Mouse (Mus musculus) heart, postnatal 36 days (tissue): ENCODE results near the gene Ak1. TPM values are rescaled to one million over a fixed set of nuclear protein-coding genes. Genes with fewer than 3 reads are reported as not detected.

Experiments
- DNase-seq, 2 experiments: peaks; one replicate each; pipeline ENCODE4 v3.0.0; 2021 to 2022
- intact Hi-C: fragments of 180-260 bp; cut with DNase I; formaldehyde crosslinking; loops from one replicate; pipeline ENCODE4 v1.15.1; 2025
- total RNA-seq, 2 experiments: library from RNA; stranded (reverse); gene quantifications; 2 replicates each; pipeline ENCODE4 v1.2.3; 2021

Gene Ak1
- total RNA-seq, 2 experiments from 2014 or later, result 631 to 727 TPM

DNA sequence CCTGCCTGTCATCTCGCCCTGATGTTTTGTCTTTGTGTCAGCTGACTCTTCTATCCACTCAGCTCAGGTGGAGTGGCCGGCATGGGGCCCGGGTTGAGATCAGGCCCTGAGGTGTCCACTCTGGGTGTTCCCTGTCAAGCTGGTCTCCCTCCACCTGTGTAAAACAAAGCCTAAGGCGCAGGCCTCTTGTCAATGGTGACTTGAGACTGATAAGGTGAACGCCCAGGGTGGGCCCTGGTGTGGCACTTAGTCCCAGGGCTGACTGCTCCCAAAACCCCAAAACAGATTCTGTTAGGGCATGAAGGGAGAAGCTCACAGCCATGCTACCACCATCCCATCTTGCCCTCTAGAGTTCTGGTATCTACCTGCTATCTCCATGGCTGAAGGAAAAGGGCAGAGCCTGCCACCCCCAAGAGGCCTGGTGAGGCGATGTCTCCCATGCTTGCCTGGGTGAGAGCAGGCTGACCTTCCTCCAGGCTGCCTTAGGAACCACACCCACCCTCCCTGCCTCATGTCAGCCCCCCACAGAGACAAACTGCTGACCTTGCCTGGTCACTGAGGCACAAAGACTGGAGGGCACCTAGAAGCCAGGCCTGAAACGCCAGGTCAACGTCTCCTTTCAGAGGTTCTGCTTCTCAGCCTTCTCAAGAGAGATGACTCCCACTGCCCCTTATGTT lies 23.4 kb downstream of the Ak1 start:
- DNase-seq, result no peak
- intact Hi-C loops, result no loop called here

DNA sequence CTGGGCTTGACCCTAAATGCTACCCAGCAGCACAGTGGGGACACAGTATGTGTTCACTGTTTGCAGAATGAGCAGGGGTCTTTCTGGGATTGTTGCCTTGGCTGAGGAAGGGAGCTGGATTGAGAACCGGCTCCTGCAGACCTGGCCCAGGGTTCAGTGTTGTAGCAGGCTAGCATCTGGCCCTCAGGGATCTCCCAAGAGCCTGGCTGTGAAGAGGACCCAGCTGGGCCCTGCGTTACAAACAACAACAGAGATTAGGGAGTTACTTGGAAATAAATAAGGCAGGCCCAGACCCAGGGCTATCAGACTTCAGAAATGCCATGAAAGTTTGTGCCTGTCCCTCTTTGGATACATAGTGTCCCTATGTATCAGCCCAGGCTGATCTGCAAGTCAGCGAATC lies 24.1 kb downstream of the Ak1 start:
- no peak for DNase-seq
- intact Hi-C loops, result loop anchor here (1.0 kb wide), 1 partner anchor 11 kb away; no protein-coding TSS in a partner anchor

DNA sequence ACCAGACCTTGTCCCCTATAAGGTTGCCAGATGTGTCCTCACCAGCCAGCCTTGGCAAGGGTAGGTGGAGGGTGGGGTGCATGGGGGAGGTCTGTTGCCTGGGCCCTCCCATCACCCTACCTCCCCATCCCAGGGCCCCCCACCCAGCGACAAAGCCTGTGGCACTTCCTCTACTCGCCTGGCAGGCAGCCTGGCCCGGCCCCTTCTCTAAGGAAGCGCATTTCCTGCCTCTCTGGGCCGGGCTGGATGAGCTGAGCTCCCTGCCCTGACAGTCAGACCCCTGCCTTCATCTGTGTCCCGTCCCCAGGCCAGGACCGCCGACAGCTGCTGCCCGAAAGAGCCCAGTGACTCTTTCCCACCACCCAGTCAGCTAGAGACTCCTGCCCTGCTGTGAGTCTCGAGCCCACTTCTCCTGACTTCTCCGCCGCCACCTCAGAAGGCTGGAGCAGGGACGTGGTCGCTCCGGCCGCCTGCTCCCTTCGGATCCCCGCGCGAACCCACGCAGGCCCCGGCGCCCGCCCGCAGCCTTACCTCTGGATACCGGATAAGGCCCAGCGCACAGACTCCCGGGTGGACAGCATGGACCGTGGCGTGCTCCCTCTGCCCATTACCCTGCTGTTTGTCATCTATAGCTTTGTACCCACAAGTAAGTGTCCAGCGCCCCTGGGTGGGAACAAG lies 25.0 kb downstream of the Ak1 start, which contains the start of gene Eng:
Gene Eng (plus strand): TSS at position 217 of the 678 bp plus-strand sequence.
- intact Hi-C loops, result loop anchor here (1.0 kb wide), 1 partner anchor 12 kb away; no protein-coding TSS in a partner anchor
- DNase-seq, result peak; percentile 85

DNA sequence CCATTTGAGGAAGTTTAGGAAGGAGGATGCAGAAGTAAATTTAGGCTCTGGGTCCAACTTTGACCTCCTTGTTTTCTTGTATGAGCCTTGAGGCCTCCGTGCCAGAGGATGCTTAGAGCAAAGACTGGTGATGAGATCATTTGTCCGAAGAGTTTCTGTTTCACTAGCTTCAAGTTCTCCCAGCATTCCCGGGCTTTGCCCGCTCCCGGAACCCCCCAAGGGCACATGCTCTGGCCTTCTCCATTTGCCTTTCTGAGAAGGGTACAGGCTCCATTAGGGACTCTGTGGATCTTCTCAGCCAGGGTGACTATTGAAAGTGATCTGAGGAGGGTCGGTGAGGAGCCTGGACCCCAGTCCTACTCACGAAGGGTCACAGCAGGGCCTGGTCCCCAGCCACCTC lies 25.8 kb downstream of the Ak1 start:
- intact Hi-C loops, result no loop called here
- peak in 1 of 2 experiments; percentile 56 for DNase-seq

DNA sequence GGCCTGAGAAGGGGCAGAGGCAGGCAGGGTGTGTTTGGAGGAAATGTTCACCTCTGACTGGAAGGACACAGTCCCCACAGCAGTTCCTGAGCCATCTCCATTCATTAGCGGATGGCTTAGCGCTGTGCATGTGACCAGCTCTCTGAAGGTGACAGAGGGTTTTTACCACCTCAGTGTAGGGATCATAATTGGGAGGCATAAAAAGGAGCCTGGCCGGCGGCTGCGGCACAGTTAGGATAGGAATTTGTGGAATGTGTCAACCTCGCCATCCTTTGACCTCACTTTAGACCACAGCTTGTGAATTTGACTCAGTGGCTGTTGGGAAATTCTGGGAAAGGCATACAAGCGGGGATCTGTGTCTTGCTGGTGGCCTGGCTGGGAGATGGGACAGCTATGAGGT lies 32.2 kb downstream of the Ak1 start:
- intact Hi-C loops, result loop anchor here (2.0 kb wide), 1 partner anchor 21 kb away; no protein-coding TSS in a partner anchor
- no peak for DNase-seq

DNA sequence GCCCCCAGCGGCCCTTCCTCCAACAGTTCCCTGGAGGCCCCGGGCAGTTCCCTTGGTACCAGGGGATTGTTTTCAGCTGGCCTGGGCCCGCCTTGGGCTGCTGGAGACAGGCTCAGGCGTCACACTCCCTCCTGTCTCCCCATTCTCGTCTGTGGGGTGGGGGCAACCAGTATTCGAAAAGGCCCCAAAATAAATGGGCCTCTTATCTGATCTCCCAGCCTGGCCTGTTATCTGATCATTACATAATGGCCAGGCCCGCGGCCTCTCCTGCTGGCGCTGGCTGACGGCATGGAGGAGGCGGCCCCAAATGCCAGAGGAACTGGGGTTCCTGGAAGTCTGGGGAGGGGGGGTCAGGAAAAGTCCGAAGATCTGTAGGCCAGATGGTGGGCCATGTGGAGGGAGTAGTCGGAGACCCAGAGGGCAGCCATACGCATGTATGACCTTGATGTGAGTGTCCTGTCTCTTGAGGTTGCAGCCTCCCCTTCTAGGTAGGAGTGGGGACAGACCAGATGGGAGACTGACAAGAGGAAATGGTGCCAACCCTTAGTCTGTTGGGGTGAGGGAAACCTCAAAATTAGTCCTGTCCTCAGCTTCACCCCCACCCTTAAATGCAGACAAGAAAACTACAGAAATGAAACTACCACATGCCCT lies 33.3 kb downstream of the Ak1 start:
- intact Hi-C loops, result loop anchor here (2.0 kb wide), 1 partner anchor 22 kb away; no protein-coding TSS in a partner anchor
- no peak for DNase-seq

DNA sequence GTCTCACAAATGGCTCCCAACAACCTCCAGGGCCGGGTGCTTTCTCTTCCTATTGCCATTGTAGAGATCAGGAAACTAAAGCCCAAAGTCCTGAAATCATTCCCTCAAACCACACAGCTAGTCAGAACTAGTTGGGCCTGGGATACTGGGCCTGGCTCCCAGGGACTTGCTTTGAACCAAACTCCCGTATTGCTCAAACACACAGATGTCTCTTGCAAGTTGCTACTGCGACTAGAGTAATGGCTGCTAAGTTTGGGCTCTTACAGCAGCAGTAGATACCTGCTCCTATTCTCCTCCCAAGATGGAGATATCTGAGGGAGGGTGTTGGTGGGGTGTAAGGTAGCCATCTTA lies 33.8 kb downstream of the Ak1 start:
- intact Hi-C loops, result loop anchor here (2.0 kb wide), 1 partner anchor 23 kb away; no protein-coding TSS in a partner anchor
- no peak for DNase-seq

DNA sequence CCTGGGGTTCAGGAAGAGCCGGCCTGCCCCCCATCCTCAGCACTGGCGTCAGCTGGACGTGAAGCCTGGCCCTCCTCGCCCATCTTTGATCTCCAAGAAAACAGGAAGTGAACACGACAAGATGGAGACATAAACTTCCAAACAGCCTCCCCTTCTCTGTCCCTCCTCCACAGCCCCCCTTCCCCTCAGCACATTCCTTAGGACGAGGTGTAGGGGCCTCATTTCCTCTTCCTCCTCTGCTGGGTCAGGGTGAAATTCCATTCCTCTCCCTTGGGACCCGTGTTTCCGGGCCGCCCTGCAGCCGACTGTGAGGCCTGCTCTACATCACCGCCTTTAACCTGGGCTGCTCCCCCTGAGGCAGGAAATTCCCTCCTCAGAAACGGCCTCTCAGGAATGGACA lies 34.3 kb downstream of the Ak1 start:
- DNase-seq, result peak; percentile 76
- intact Hi-C loops, result loop anchor here (2.0 kb wide), 1 partner anchor 23 kb away; no protein-coding TSS in a partner anchor

DNA sequence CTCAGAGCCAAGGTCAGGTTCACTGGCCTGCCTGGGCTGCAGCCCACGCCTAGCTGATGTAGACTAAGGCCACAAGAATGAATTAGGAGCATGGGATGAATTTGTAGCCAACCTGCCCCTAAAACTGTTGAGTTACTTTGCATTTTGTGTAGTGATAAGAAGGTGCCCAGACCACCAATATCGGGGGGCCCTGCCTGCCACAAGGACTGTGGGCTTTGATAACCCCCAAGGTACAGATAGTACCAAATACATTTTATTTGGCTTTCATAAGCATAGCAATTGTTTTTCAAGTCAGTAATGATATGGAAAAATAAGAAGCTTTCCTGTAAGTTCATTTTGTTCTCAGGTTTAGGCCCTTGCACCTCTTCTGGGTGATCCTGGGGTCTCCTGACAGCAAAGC lies 37.3 kb downstream of the Ak1 start:
- intact Hi-C loops, result no loop called here
- no peak for DNase-seq

DNA sequence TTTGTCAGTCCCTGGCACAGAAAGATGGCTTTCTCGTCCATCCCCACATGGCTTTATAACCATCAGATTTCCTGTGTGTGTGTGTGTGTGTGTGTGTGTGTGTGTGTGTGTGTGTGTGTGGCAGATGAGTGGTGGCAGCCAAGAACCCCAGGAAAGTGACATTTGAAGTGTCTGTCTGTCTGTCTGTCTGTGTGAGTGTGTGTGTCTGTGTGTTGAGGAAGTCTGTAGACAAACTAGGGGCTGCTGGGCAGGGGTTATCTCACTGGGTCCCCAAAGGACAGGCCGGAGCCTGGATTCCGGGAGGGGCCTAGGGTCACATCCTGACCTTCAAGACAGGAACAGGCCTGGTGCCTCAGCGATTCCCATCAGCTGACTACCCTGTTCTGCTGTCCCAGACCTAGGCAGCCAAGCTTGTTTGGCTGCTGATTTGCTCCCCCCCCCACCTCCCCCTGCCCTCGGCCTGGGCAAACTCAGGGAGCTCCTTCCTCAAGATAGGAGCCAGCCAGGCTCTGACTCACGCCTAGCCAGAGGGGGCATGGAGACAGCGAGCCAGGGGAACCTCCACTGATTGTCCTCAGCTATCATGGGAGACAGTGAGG lies 40.0 kb downstream of the Ak1 start:
- intact Hi-C loops, result no loop called here
- peak; percentile 53 to 60 for DNase-seq

DNA sequence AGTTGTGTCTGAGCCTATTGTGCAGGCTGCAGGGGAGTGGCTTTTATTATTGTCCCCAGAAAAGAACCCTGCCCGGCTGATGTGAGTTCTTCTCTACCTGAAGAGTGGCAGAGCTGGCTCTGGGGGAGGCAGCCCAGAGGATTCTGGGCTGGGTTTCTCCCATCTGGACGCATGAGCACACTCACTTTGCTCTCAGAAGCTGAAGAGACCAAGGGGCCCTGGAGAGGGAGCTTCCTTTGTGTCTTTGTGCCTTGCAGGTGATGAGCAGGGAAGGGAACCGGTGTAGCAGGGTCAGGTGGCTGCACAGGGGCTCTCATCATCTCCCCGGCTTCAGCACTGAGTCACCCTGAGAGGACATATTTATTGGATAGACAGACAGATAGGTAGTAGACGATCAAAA lies 40.7 kb downstream of the Ak1 start:
- intact Hi-C loops, result no loop called here

DNA sequence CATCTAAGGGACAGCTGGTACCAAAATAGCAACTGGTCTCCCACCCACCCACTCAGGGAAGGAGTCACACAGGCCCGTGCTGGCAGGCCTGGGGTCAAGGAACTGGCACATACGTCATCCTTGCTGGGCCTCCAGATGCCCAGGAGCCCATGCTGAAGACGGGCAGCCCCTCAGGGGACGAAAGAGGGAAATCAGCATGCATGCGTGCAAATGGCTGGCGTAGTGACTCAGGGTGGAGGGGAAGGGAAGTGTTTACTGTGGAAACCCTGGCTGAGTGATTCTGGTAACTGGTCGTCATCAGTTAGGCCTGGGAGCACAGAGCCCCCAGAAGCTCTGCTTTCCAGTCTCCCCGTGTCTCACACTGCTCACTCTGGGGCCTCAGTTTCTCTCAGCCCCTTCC lies 43.8 kb downstream of the Ak1 start:
- intact Hi-C loops, result loop anchor here (5.0 kb wide), 1 partner anchor 33 kb away; no protein-coding TSS in a partner anchor

More for the DNA sequence above, 40.7 kb downstream of the Ak1 start:
- DNase-seq, result no peak

DNA sequence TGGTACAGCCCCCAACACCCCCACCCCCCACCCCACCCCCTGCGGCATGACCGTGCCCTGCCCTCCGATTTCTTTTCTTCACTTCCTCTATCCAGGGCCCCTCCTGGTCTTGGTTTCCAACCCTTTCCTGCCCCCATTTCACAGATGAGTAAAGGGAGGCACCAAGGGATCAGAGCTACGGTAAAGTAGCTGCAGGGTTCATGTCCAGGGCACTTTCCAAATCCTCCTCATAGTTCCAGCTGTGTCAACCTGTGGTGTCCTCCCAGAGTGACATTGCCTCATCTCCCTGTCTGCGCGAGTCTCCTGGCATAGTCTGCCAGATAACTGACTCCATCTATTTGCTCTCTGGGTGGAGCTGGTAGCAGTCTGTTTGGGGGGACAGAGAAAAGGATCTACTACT lies 44.3 kb downstream of the Ak1 start:
- DNase-seq, result no peak
- intact Hi-C loops, result loop anchor here (5.0 kb wide), 1 partner anchor 34 kb away; no protein-coding TSS in a partner anchor

More for the DNA sequence above, 43.8 kb downstream of the Ak1 start:
- DNase-seq, result no peak

DNA sequence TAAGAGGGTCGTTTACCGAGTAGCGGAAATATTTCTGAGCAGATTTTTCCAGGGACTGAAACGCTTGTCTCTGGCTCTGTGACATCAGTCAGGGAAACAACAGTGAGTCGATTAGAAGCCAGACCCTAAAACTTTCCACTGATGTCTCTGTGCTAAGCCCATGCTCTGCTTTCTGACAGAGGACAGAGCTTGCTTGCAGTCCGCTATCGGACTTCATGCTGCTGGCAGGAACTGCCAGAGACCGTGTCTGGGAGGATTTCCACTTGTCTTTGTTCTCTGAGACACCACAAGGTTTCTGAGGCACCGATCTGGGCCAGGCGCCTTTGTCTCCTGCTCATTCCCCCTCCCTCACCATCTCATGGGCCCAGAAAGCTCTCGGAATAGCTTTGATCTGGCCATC lies 46.2 kb downstream of the Ak1 start:
- intact Hi-C loops, result loop anchor here (5.0 kb wide), 1 partner anchor 35 kb away; no protein-coding TSS in a partner anchor
- no peak for DNase-seq

DNA sequence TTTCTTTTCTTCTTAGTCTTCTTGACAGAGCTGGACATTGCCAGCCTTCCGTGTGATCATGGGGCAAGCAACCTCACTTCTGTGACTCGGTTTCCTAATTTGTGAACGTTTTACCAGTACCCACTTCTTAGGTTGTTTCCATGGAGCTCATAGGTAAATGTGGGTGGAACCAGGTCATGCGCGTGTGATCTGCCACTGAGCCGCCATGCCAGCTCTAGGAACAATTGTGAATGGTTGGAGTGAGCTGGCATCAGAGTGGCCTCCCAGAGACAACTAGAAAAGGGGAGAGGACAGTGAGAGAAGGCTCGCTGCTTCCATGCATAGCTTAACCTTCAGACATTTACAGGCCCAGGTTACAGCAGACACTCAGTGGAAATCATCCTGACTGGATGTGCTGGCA lies 46.6 kb downstream of the Ak1 start:
- intact Hi-C loops, result loop anchor here (5.0 kb wide), 1 partner anchor 36 kb away; no protein-coding TSS in a partner anchor
- no peak for DNase-seq

DNA sequence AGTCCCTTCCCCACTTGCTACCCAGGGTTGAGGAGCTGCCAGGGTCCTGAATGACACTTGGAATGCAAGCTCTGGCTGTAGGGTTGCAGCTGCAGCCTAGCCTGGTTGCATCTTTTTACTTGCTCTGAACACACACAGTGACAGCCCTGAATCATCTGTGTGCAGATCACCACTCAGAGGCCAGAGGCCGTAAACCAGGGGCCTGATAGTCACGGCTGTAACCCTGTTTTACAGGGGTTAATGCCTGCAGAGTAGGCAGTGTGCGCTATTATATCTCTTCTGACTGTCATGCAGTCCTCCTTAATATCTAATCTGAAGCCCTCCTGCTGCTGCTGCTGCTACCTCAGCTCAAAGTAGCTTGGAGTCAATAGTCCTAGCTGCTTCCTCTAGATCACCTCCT lies 48.3 kb downstream of the Ak1 start:
- intact Hi-C loops, result loop anchor here (5.0 kb wide), 1 partner anchor 38 kb away; no protein-coding TSS in a partner anchor
- DNase-seq, result no peak

DNA sequence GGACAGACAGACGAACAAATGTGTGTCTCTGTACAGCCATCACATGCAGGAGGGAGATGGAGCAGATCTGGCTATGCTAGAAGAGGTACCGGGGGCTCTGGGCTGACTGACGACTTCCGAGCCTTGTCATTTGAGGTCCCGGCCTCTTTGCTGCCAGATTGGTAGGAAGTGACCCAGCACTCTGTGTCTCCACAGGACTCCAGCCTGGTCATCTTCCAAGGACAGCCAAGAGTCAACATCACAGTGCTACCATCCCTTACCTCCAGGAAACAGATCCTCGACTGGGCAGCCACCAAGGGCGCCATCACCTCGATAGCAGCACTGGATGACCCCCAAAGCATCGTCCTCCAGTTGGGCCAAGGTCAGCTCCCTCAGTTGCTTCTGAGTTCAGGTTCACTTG lies 49.6 kb downstream of the Ak1 start:
- intact Hi-C loops, result no loop called here

DNA sequence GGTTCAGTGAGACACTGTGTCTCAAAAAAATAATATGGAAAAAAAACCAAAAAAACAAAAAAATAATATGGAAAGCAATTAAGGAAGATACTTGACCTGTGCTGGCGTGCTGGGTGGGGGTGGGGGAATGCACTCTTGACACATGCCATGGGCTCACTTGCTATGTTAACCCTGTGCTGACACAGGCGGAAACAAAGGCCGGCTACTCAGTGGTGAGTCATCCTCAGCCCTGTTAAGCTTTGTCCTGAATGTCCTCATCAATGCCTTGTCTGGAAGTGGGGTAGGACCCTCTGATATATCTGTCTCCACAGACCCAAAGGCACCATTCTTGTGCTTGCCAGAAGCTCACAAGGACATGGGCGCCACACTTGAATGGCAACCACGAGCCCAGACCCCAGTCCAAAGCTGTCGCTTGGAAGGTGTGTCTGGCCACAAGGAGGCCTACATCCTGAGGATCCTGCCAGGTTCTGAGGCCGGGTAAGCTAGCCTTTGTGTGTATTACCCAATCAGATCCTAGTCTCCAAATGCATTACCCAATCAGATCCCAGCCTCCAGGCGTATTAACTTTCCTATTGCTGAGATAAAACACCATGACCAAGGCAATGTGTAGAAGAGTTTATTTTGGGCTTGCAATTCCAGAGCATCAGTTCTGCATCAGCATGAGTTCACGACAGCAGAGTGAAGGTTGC lies 50.5 kb downstream of the Ak1 start:
- DNase-seq, result no peak
- intact Hi-C loops, result loop anchor here (2.0 kb wide), 1 partner anchor 15 kb away; no protein-coding TSS in a partner anchor

More for the DNA sequence above, 49.6 kb downstream of the Ak1 start:
- DNase-seq, result no peak

DNA sequence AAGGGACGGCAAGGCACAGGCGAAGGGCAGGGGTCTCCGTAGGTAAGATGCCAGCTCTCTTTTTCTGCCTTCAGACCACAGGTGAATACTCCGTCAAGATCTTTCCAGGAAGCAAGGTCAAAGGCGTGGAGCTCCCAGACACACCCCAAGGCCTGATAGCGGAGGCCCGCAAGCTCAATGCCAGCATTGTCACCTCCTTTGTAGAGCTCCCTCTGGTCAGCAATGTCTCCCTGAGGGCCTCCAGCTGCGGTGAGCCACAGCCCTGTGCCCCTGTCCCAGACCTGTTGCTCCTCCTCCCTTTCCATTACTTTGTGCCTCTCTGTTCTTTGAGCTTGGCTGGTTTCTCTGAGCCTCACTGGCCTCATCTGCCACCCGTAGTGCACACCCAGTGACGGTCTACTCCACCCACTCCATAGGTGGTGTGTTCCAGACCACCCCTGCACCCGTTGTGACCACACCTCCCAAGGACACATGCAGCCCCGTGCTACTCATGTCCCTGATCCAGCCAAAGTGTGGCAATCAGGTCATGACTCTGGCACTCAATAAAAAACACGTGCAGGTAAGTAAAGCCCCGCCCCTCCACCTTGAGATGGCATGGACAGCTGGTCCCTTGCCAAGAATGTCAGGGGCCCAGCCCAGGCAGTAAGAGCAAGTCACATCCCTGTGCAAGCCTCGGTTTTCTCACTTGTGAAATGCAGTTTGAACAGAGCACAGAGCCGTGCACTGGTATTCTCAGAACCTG lies 51.8 kb downstream of the Ak1 start:
- intact Hi-C loops, result loop anchor here (2.0 kb wide), 1 partner anchor 13 kb away; no protein-coding TSS in a partner anchor
- DNase-seq, result no peak
